Mouse (Mus musculus): ENCODE data around the gene Gm15517.
"Not testable (repeated sequence)": the region's sequence is repeated elsewhere in the genome, so short reads cannot be mapped to it uniquely, and the experiment has no call there.

Gene Gm15517

GRCm38 (mm10) chr7:44271309-44271708 lies 10.1 kb downstream of the Gm15517 start:
- DNase-seq, result no peak

- no peak for DNase-seq
Measured at GRCm38 (mm10) chr7:44272546-44272945, 11.3 kb downstream of the Gm15517 start.

- DNase-seq, result no peak
Measured at GRCm38 (mm10) chr7:44273446-44273845, 12.2 kb downstream of the Gm15517 start.

GRCm38 (mm10) chr7:44274096-44274495 lies 12.8 kb downstream of the Gm15517 start:
- peak in 1 of 2 experiments; percentile 7 for DNase-seq

GRCm38 (mm10) chr7:44275546-44275945 lies 14.3 kb downstream of the Gm15517 start:
- no peak for DNase-seq

- no peak for DNase-seq
Measured at GRCm38 (mm10) chr7:44276461-44277249, 15.4 kb downstream of the Gm15517 start.

- peak in 1 of 2 experiments; percentile 32 for DNase-seq
Measured at GRCm38 (mm10) chr7:44277250-44277622, 16.0 kb downstream of the Gm15517 start.

GRCm38 (mm10) chr7:44280959-44281358 lies 19.7 kb downstream of the Gm15517 start:
- no peak for DNase-seq

GRCm38 (mm10) chr7:44281586-44281985 lies 20.3 kb downstream of the Gm15517 start:
- no peak for DNase-seq

GRCm38 (mm10) chr7:44287760-44288159 lies 26.5 kb downstream of the Gm15517 start:
- peak in 1 of 2 experiments; percentile 48 for DNase-seq

GRCm38 (mm10) chr7:44290986-44291385 lies 29.7 kb downstream of the Gm15517 start:
- DNase-seq, result no peak

- no peak for DNase-seq
Measured at GRCm38 (mm10) chr7:44291418-44291817, 30.2 kb downstream of the Gm15517 start.

GRCm38 (mm10) chr7:44297501-44297900 lies 36.3 kb downstream of the Gm15517 start:
- not testable (repeated sequence) for DNase-seq

- DNase-seq, result no peak
Measured at GRCm38 (mm10) chr7:44303346-44304340, 42.4 kb downstream of the Gm15517 start.

GRCm38 (mm10) chr7:44304463-44304774 lies 43.2 kb downstream of the Gm15517 start:
- no peak for DNase-seq

- peak; percentile 97 to 99 for DNase-seq
Measured at GRCm38 (mm10) chr7:44304775-44305641, 43.8 kb downstream of the Gm15517 start.

GRCm38 (mm10) chr7:44305686-44306085 lies 44.4 kb downstream of the Gm15517 start:
- DNase-seq, result no peak

- DNase-seq, result peak in 1 of 2 experiments; percentile 22
Measured at GRCm38 (mm10) chr7:44306516-44307240, 45.4 kb downstream of the Gm15517 start, which contains the start of gene Clec11a. Clec11a (minus strand) TSS chr7:44306902.

GRCm38 (mm10) chr7:44307261-44308020 lies 46.2 kb downstream of the Gm15517 start:
- no peak for DNase-seq

- DNase-seq, result no peak
Measured at GRCm38 (mm10) chr7:44309475-44310284, 48.4 kb downstream of the Gm15517 start, which contains the start of gene Shank1. Shank1 (plus strand) TSS chr7:44310253.

Data from kidney, postnatal 25 days (tissue).